Mouse (Mus musculus) ES-Bruce4 (cell line): ENCODE results near the gene Ccn1.

Experiments used
- CTCF ChIP-seq: IDR thresholded peaks from one replicate; pipeline ENCODE4 v1.8.1; 2011; ENCODE audit warnings: low read depth, low read length
- POLR2A ChIP-seq: IDR thresholded peaks from one replicate; pipeline ENCODE4 v1.8.1; 2011; ENCODE audit warnings: low read length; ENCODE audit not compliant: insufficient read depth

DNA sequence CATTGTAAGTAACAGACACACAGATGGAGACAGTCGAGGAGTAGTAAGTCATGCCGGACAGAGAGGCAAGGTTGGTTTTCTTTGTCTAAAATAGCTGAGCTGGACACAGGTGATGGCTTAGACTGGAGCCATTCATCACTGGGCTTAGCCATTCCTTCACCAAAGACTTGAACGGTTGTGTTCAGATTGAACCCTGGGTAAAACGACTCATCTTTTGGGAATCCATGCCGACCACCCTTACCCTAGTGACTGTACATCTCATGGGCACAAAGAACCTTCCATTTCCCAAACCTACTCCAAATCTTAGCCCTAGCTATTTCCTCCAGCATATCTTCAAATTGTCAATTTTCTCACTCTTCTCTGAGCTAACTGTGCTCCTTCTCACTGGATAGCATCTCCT, 30.9 kb upstream of the Ccn1 start:
- TF ChIP-seq CTCF = no peak
- TF ChIP-seq POLR2A = no peak
